Mouse (Mus musculus): ENCODE measurements at regions not wholly inside any gene's neighbourhood (a gene's known extent, or its start where the extent isn't known, plus 50 kb on each side); places are given as distances from the start of the nearest gene placed in this dataset.
A peak's percentile ranks its signal among the peaks of the same experiment; 100 is the strongest.

DNA sequence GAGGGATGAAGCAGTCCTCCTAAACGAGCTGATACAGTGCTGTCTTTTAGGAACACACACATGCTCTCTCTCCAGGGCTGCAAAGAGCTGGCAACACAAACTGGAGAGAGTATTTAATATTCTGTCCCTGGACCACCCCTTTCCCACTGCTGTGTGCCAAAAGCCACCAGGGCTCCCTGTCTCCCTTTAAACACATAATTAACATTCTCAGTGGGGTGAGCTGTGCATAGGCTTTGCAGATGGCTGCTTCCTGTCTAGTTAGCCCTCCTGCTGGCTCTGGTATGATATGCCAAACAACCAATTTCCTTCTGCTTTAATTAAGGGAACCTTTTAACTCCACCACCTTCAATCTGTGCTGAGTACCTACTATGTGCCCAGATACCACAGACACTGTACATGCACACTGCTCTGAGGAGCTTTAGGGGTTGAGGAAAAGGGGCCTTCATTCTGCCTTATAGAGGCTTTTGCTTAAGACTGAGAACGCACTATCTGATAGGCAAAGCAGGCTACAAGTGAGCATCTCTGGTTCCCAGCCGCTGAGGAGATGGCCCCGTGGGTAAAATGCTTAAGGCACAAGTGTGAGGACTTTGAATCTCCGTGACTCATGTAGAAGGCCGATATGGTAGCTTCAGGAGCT lies 222.9 kb upstream of the Lmcd1 start:
- Histone ChIP-seq H3K36me3 (ENCODE audit: control insufficient read depth, insufficient read depth, low read length) (no peaks in the 10 kb centered on the region), H3K4me2 (ENCODE audit: low read depth, low read length, severe bottlenecking) (no peak overlapping the region), H3K4me3 (ENCODE audit: low read depth, low read length) (no peak overlapping the region), H3K4me1 (replicated peaks; ENCODE audit: control insufficient read depth, insufficient read depth, low read length) (no peaks in the 10 kb centered on the region), H3K27ac (ENCODE audit: low read depth, low read length) (no peak overlapping the region), H3K9me3 (ENCODE audit: control insufficient read depth, low read length) (no peaks in the 10 kb centered on the region), H3K9ac (ENCODE audit: low read length) (no peak overlapping the region), H3K27me3 (ENCODE audit: control insufficient read depth, insufficient read depth, low read length) (no peaks in the 10 kb centered on the region)
- no peak for DNase-seq (ENCODE audit: low spot score)
- 74% methylated on average over 6 of the region's 6 CpGs for WGBS
- ATAC-seq (replicated peaks; ENCODE audit: low FRiP score), result 0 out of 2 replicates have a peak, but pooled peaks have one; percentile 36

DNA sequence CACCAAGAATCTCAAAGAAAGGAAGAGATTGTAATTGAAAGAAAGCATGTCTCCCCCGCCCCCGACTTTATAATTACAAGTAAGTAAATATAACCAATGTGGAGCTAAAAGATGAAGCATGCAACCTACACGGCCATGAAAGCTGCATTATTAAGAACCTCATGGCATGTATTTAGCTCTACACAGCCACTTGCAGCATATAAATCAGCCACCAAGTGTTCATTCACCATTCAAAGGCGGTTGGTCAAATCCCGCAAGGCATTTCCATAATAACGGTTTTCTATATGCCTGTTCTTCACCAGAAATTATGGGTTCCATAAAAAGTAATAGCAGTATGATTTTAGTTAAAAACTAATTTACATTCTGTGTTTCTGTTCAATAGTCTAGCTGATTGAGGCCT lies 221.4 kb upstream of the Lmcd1 start:
- no peaks in the 10 kb centered on the region for H3K27me3 ChIP-seq (ENCODE audit: control insufficient read depth, insufficient read depth, low read length)
- WGBS, result 90% methylated on average over 6 of the region's 6 CpGs
- no peak overlapping the region for H3K27ac ChIP-seq (ENCODE audit: low read depth, low read length)
- DNase-seq (ENCODE audit: low spot score) (no peak), ATAC-seq (replicated peaks; ENCODE audit: low FRiP score) (no peak)
- H3K4me1 ChIP-seq (replicated peaks; ENCODE audit: control insufficient read depth, insufficient read depth, low read length), result no peaks in the 10 kb centered on the region
- H3K36me3 ChIP-seq (ENCODE audit: control insufficient read depth, insufficient read depth, low read length), result no peaks in the 10 kb centered on the region
- no peak overlapping the region for H3K9ac ChIP-seq (ENCODE audit: low read length)
- H3K9me3 ChIP-seq (ENCODE audit: control insufficient read depth, low read length), result no peaks in the 10 kb centered on the region
- no peak overlapping the region for H3K4me3 ChIP-seq (ENCODE audit: low read depth, low read length)
- H3K4me2 ChIP-seq (ENCODE audit: low read depth, low read length, severe bottlenecking), result no peak overlapping the region

- ATAC-seq (replicated peaks; ENCODE audit: low FRiP score) (no peak), DNase-seq (ENCODE audit: low spot score) (no peak)
- H3K27ac ChIP-seq (ENCODE audit: low read depth, low read length), result no peak overlapping the region
- H3K4me3 ChIP-seq (ENCODE audit: low read depth, low read length), result no peak overlapping the region
- H3K36me3 ChIP-seq (ENCODE audit: control insufficient read depth, insufficient read depth, low read length), result no peaks in the 10 kb centered on the region
- no peaks in the 10 kb centered on the region for H3K4me1 ChIP-seq (replicated peaks; ENCODE audit: control insufficient read depth, insufficient read depth, low read length)
- no peaks in the 10 kb centered on the region for H3K27me3 ChIP-seq (ENCODE audit: control insufficient read depth, insufficient read depth, low read length)
- no peak overlapping the region for H3K9ac ChIP-seq (ENCODE audit: low read length)
- no peak overlapping the region for H3K4me2 ChIP-seq (ENCODE audit: low read depth, low read length, severe bottlenecking)
- WGBS, result 70% methylated on average over 1 of the region's 1 CpGs
- no peaks in the 10 kb centered on the region for H3K9me3 ChIP-seq (ENCODE audit: control insufficient read depth, low read length)
Measured at GRCm38 (mm10) chr6:112057895-112058294, 215.7 kb upstream of the Lmcd1 start.

GRCm38 (mm10) chr6:112062956-112063355 lies 210.6 kb upstream of the Lmcd1 start:
- WGBS, result 83% methylated on average over 3 of the region's 3 CpGs
- no peak overlapping the region for H3K9ac ChIP-seq (ENCODE audit: low read length)
- no peaks in the 10 kb centered on the region for H3K36me3 ChIP-seq (ENCODE audit: control insufficient read depth, insufficient read depth, low read length)
- DNase-seq (ENCODE audit: low spot score) (no peak), ATAC-seq (replicated peaks; ENCODE audit: low FRiP score) (no peak)
- H3K4me3 ChIP-seq (ENCODE audit: low read depth, low read length), result no peak overlapping the region
- no peaks in the 10 kb centered on the region for H3K9me3 ChIP-seq (ENCODE audit: control insufficient read depth, low read length)
- no peaks in the 10 kb centered on the region for H3K27me3 ChIP-seq (ENCODE audit: control insufficient read depth, insufficient read depth, low read length)
- no peaks in the 10 kb centered on the region for H3K4me1 ChIP-seq (replicated peaks; ENCODE audit: control insufficient read depth, insufficient read depth, low read length)
- H3K27ac ChIP-seq (ENCODE audit: low read depth, low read length), result no peak overlapping the region
- no peak overlapping the region for H3K4me2 ChIP-seq (ENCODE audit: low read depth, low read length, severe bottlenecking)

DNA sequence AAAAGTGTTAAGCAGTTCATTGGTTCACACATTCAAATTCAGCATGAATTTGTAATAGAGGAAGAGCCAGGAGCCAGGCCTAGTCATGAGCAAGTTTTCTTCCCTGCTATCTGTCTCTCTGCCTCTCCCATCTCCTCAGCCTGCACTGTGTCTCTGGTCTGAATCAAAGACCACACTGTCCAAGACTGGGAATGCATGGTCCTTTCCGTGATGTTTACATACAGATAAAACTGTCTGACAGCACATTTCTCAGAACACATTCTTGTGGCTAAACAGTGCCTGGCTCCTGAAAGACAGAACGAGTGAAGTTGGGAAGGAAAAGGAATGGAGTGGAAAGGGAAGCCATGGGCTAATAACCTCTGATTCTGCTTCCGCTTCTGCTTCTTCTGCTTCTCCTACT lies 183.0 kb upstream of the Lmcd1 start:
- DNase-seq (ENCODE audit: low spot score) (no peak), ATAC-seq (replicated peaks; ENCODE audit: low FRiP score) (no peak)
- 87% methylated on average over 3 of the region's 3 CpGs for WGBS
- Histone ChIP-seq H3K36me3 (ENCODE audit: control insufficient read depth, insufficient read depth, low read length) (no peaks in the 10 kb centered on the region), H3K27ac (ENCODE audit: low read depth, low read length) (no peak overlapping the region), H3K4me3 (ENCODE audit: low read depth, low read length) (no peak overlapping the region), H3K4me1 (replicated peaks; ENCODE audit: control insufficient read depth, insufficient read depth, low read length) (no peaks in the 10 kb centered on the region), H3K4me2 (ENCODE audit: low read depth, low read length, severe bottlenecking) (no peak overlapping the region), H3K27me3 (ENCODE audit: control insufficient read depth, insufficient read depth, low read length) (no peaks in the 10 kb centered on the region), H3K9ac (ENCODE audit: low read length) (no peak overlapping the region), H3K9me3 (ENCODE audit: control insufficient read depth, low read length) (no peaks in the 10 kb centered on the region)

DNA sequence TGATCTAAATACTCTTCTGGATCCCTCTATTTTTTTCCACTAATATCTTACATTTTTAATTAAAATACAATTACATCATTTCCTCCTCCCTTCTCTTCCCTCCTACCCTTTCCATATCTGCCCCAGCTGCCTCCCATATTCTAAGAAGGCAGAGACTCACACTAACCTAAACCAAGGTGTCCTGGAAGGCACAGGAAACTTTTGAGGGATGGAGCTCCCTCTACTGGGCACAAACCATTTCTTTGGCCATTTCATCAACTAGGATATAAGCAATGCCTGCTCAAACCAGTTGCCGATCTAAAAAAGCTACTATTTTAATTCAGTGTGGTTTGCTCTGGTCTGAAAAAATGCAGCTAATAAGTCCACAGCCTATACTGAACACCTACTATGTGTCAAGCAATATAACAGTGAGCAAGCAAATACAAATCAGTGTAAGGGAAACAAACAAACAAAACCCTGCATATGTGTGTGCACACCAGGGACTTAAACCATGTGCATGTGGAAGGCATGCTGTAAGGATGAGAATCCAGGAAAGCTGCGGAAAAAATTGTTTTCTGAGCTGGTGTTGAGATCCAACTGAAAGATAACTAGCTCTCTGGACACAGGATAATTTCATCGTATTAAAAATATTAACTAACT lies 182.3 kb upstream of the Lmcd1 start:
- Histone ChIP-seq H3K27me3 (ENCODE audit: control insufficient read depth, insufficient read depth, low read length) (no peaks in the 10 kb centered on the region), H3K27ac (ENCODE audit: low read depth, low read length) (no peak overlapping the region), H3K4me3 (ENCODE audit: low read depth, low read length) (no peak overlapping the region), H3K4me1 (replicated peaks; ENCODE audit: control insufficient read depth, insufficient read depth, low read length) (no peaks in the 10 kb centered on the region), H3K4me2 (ENCODE audit: low read depth, low read length, severe bottlenecking) (no peak overlapping the region), H3K9ac (ENCODE audit: low read length) (no peak overlapping the region), H3K36me3 (ENCODE audit: control insufficient read depth, insufficient read depth, low read length) (no peaks in the 10 kb centered on the region), H3K9me3 (ENCODE audit: control insufficient read depth, low read length) (no peaks in the 10 kb centered on the region)
- WGBS, result 51% methylated on average over 3 of the region's 3 CpGs
- peak; percentile 52 for DNase-seq (ENCODE audit: low spot score)
- ATAC-seq (replicated peaks; ENCODE audit: low FRiP score), result peak; percentile 68

DNA sequence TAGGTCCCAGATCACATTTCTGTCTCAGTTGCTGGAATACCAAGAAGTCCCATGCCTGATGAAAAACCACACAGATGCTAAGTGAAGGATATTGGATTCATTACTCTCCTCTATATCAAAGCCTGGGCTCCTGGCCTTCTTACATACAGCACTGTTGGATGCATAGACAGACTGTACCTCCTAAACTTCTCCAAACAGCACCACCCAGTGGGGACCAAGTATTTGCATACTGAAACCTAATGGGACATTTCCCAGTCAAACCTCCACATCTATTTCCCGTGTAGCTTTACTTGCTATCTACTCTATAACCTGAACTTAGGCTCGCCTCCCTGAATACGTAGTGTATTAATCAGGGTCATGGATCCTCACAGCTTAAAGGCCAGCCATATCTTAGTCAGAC lies 180.3 kb upstream of the Lmcd1 start:
- Histone ChIP-seq H3K27ac (ENCODE audit: low read depth, low read length) (no peak overlapping the region), H3K4me3 (ENCODE audit: low read depth, low read length) (no peak overlapping the region), H3K4me1 (replicated peaks; ENCODE audit: control insufficient read depth, insufficient read depth, low read length) (no peaks in the 10 kb centered on the region), H3K9ac (ENCODE audit: low read length) (no peak overlapping the region), H3K9me3 (ENCODE audit: control insufficient read depth, low read length) (no peaks in the 10 kb centered on the region), H3K27me3 (ENCODE audit: control insufficient read depth, insufficient read depth, low read length) (no peaks in the 10 kb centered on the region), H3K36me3 (ENCODE audit: control insufficient read depth, insufficient read depth, low read length) (no peaks in the 10 kb centered on the region), H3K4me2 (ENCODE audit: low read depth, low read length, severe bottlenecking) (no peak overlapping the region)
- DNase-seq (ENCODE audit: low spot score) (no peak), ATAC-seq (replicated peaks; ENCODE audit: low FRiP score) (no peak)
- WGBS, result 80% methylated on average over 3 of the region's 3 CpGs

DNA sequence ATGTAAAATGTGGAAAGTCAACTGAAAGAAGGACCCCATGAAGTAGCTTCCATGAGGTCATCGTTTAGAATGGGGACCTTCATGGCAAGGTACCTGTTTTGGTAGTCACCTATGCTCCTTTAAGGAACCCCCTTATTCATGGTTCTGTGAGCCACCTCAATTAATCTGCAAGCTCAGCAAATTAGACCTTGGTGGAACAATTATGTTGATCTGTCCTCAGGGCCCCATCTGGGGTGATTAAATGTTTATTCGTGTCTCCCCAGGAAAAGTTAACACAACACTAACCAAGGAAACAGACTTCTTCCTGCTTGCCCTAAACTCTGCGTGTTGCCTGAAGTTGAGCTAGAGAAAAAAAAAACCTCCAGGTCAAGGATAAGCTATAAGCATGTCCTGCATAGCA lies 175.9 kb upstream of the Lmcd1 start:
- H3K4me3 ChIP-seq (ENCODE audit: low read depth, low read length), result no peak overlapping the region
- no peaks in the 10 kb centered on the region for H3K9me3 ChIP-seq (ENCODE audit: control insufficient read depth, low read length)
- no peak overlapping the region for H3K4me2 ChIP-seq (ENCODE audit: low read depth, low read length, severe bottlenecking)
- H3K9ac ChIP-seq (ENCODE audit: low read length), result no peak overlapping the region
- no peaks in the 10 kb centered on the region for H3K4me1 ChIP-seq (replicated peaks; ENCODE audit: control insufficient read depth, insufficient read depth, low read length)
- WGBS, result 80% methylated on average over 3 of the region's 3 CpGs
- DNase-seq (ENCODE audit: low spot score) (no peak), ATAC-seq (replicated peaks; ENCODE audit: low FRiP score) (no peak)
- H3K27ac ChIP-seq (ENCODE audit: low read depth, low read length), result no peak overlapping the region
- no peaks in the 10 kb centered on the region for H3K27me3 ChIP-seq (ENCODE audit: control insufficient read depth, insufficient read depth, low read length)
- no peaks in the 10 kb centered on the region for H3K36me3 ChIP-seq (ENCODE audit: control insufficient read depth, insufficient read depth, low read length)

- no peaks in the 10 kb centered on the region for H3K36me3 ChIP-seq (ENCODE audit: control insufficient read depth, insufficient read depth, low read length)
- no peak overlapping the region for H3K9ac ChIP-seq (ENCODE audit: low read length)
- H3K4me2 ChIP-seq (ENCODE audit: low read depth, low read length, severe bottlenecking), result no peak overlapping the region
- H3K9me3 ChIP-seq (ENCODE audit: control insufficient read depth, low read length), result no peaks in the 10 kb centered on the region
- no peaks in the 10 kb centered on the region for H3K27me3 ChIP-seq (ENCODE audit: control insufficient read depth, insufficient read depth, low read length)
- H3K4me3 ChIP-seq (ENCODE audit: low read depth, low read length), result no peak overlapping the region
- H3K27ac ChIP-seq (ENCODE audit: low read depth, low read length), result no peak overlapping the region
- 91% methylated on average over 13 of the region's 13 CpGs for WGBS
- DNase-seq (ENCODE audit: low spot score) (no peak), ATAC-seq (replicated peaks; ENCODE audit: low FRiP score) (no peak)
- no peaks in the 10 kb centered on the region for H3K4me1 ChIP-seq (replicated peaks; ENCODE audit: control insufficient read depth, insufficient read depth, low read length)
Measured at GRCm38 (mm10) chr6:112108651-112109050, 164.9 kb upstream of the Lmcd1 start.
